Mouse (Mus musculus) stomach, embryonic 16.5 days (tissue): ENCODE results near the gene Ric8b. TPM values are rescaled to one million over a fixed set of nuclear protein-coding genes. Genes with fewer than 3 reads are reported as not detected.

Experiments
- ATAC-seq: fragments of 200-750 bp; cut with Nextera tagmentation; 2 replicates; pipeline ENCODE4 v1.8.0; 2017; ENCODE audit warnings: moderate number of reproducible peaks, moderate TSS enrichment; ENCODE audit not compliant: insufficient read depth, low FRiP score
- H3K27ac ChIP-seq: fragments of 300-500 bp; sonication (generic); 2 replicates; pipeline ENCODE4 v1.5.1; 2014; ENCODE audit warnings: low read length
- H3K27me3 ChIP-seq: fragments of 300-500 bp; sonication (generic); 2 replicates; pipeline ENCODE4 v1.6.1; 2014; ENCODE audit warnings: low read length, control low read depth, mixed read lengths; ENCODE audit not compliant: control insufficient read depth, insufficient read depth
- H3K36me3 ChIP-seq: fragments of 300-500 bp; sonication (generic); 2 replicates; pipeline ENCODE4 v1.6.1; 2014; ENCODE audit warnings: low read length; ENCODE audit not compliant: control insufficient read depth, insufficient read depth
- H3K4me1 ChIP-seq: fragments of 300-500 bp; sonication (generic); 2 replicates; pipeline ENCODE4 v1.6.1; 2014; ENCODE audit warnings: low read length, control low read depth, mixed read lengths; ENCODE audit not compliant: control insufficient read depth, insufficient read depth
- H3K4me2 ChIP-seq: fragments of 300-500 bp; sonication (generic); 2 replicates; pipeline ENCODE4 v1.6.1; 2014; ENCODE audit warnings: low read depth, low read length, mixed read lengths
- H3K4me3 ChIP-seq: fragments of 300-500 bp; sonication (generic); replicated peaks from 2 replicates; pipeline ENCODE4 v1.5.1; 2014; ENCODE audit warnings: mild to moderate bottlenecking, low read length
- H3K9ac ChIP-seq: fragments of 300-500 bp; sonication (generic); 2 replicates; pipeline ENCODE4 v1.6.1; 2014; ENCODE audit warnings: low read length
- H3K9me3 ChIP-seq: fragments of 300-500 bp; sonication (generic); replicated peaks from 2 replicates; pipeline ENCODE4 v1.6.1; 2016; ENCODE audit warnings: low read length, control low read depth; ENCODE audit not compliant: control insufficient read depth
- WGBS: fragments of 180-500 bp; shearing (Covaris S2); extraction: QIAGEN DNeasy Blood & Tissue Kit; methylation state at CpG from one replicate; pipeline ENCODE4 v1.1.7; 2014; 5-methylcytosine and 5-hydroxymethylcytosine counted together
- polyA plus RNA-seq: library from polyadenylated mRNA; unstranded; fragments of >200 nt; fragmentation: Nextera tagmentation; extraction: Ambion mirVana; gene quantifications from 2 replicates; pipeline ENCODE4 v1.2.1, GENCODE M21; 2015

The Ric8b gene
- polyA plus RNA-seq, 1 experiment from 2014 or later = 18.2 TPM

- no peak for ATAC-seq
- Histone ChIP-seq H3K36me3 (no peaks in the 10 kb centered on the region), H3K4me2 (no peak overlapping the region), H3K9me3 (no peaks in the 10 kb centered on the region), H3K27ac (no peak overlapping the region), H3K27me3 (no peaks in the 10 kb centered on the region), H3K4me3 (no peak overlapping the region), H3K9ac (no peak overlapping the region), H3K4me1 (peaks cover 7% of the 10 kb centered on the region; the same call in 1 of the 2 replicates)
- WGBS = 95% methylated on average over 8 of the region's 8 CpGs
These were observed 130.6 kb downstream of the Ric8b start for GRCm38 (mm10) chr10:85048008-85048407.

- Histone ChIP-seq H3K4me2 (no peak overlapping the region), H3K9ac (no peak overlapping the region), H3K27me3 (no peaks in the 10 kb centered on the region), H3K4me3 (no peak overlapping the region), H3K36me3 (no peaks in the 10 kb centered on the region), H3K27ac (no peak overlapping the region), H3K9me3 (0 out of 2 replicates have a peak, but pooled peaks cover 4% of the 10 kb centered on the region), H3K4me1 (no peaks in the 10 kb centered on the region)
- ATAC-seq = no peak
- WGBS = 46% methylated on average over 4 of the region's 4 CpGs
These were observed 133.3 kb downstream of the Ric8b start for GRCm38 (mm10) chr10:85050668-85051208.

GRCm38 (mm10) chr10:85052451-85052850 is 135.0 kb downstream of the Ric8b start:
- H3K4me1 ChIP-seq = no peaks in the 10 kb centered on the region
- 0 out of 2 replicates have a peak, but pooled peaks cover 4% of the 10 kb centered on the region for H3K9me3 ChIP-seq
- H3K27ac ChIP-seq = no peak overlapping the region
- no peak overlapping the region for H3K4me3 ChIP-seq
- no peak for ATAC-seq
- no peaks in the 10 kb centered on the region for H3K36me3 ChIP-seq
- WGBS = 33% methylated on average over 4 of the region's 4 CpGs
- H3K27me3 ChIP-seq = no peaks in the 10 kb centered on the region
- no peak overlapping the region for H3K9ac ChIP-seq
- H3K4me2 ChIP-seq = no peak overlapping the region

- Histone ChIP-seq H3K4me3 (no peak overlapping the region), H3K27ac (no peak overlapping the region), H3K27me3 (no peaks in the 10 kb centered on the region), H3K4me2 (no peak overlapping the region), H3K9me3 (0 out of 2 replicates have a peak, but pooled peaks cover 4% of the 10 kb centered on the region), H3K4me1 (no peaks in the 10 kb centered on the region), H3K36me3 (no peaks in the 10 kb centered on the region), H3K9ac (no peak overlapping the region)
- 83% methylated on average over 2 of the region's 2 CpGs for WGBS
- ATAC-seq = no peak
These were observed 137.5 kb downstream of the Ric8b start for GRCm38 (mm10) chr10:85054876-85055275.

Other genes with a start within 250 kb of the Ric8b start
- 0.06 TPM in 1 of 2 replicates, not detected in the other for gene Rfx4, start 161.6 kb upstream of the Ric8b start, polyA plus RNA-seq
- gene Fhl4, start 184.9 kb downstream of the Ric8b start, polyA plus RNA-seq = 0.30 and 0.76 TPM in 2 replicates
- 73.5 and 78.5 TPM in 2 replicates for gene Tmem263, start 185.0 kb downstream of the Ric8b start, polyA plus RNA-seq
- gene Mterf2, start 210.4 kb downstream of the Ric8b start, polyA plus RNA-seq = 9.3 and 12.0 TPM in 2 replicates